Mouse (Mus musculus): Measurements from ENCODE around the gene Gm20441. TPM values are rescaled to one million over a fixed set of nuclear protein-coding genes. Genes with fewer than 3 reads are reported as not detected.

Gene Gm20441
- polyA plus RNA-seq, 1 experiment: not detected

- no peak overlapping the region for H3K4me3 ChIP-seq (ENCODE audit: insufficient read depth, low read depth, low read length)
- 84% methylated on average over 6 of the region's 6 CpGs for WGBS
- no peak overlapping the region for H3K27ac ChIP-seq (ENCODE audit: insufficient read depth, low read depth, low read length)
- TF ChIP-seq POLR2A (IDR thresholded peaks at IDR 0.05; ENCODE audit: insufficient read depth, low read depth, low read length): no peak
- TF ChIP-seq CTCF (IDR thresholded peaks at IDR 0.05; ENCODE audit: insufficient read depth, low read depth, low read length): no peak
- H3K4me1 ChIP-seq (ENCODE audit: control insufficient read depth, insufficient read depth, low read length): no peaks in the 10 kb centered on the region
Measured at GRCm38 (mm10) chr10:75789081-75789735, 8.5 kb upstream of the Gm20441 start.

GRCm38 (mm10) chr10:75788277-75788676 is 7.5 kb upstream of the Gm20441 start:
- no peak overlapping the region for H3K4me3 ChIP-seq (ENCODE audit: insufficient read depth, low read depth, low read length)
- no peak overlapping the region for H3K27ac ChIP-seq (ENCODE audit: insufficient read depth, low read depth, low read length)
- no peaks in the 10 kb centered on the region for H3K4me1 ChIP-seq (ENCODE audit: control insufficient read depth, insufficient read depth, low read length)
- 67% methylated on average over 8 of the region's 8 CpGs for WGBS
- TF ChIP-seq CTCF (IDR thresholded peaks at IDR 0.05; ENCODE audit: insufficient read depth, low read depth, low read length) (no peak), POLR2A (IDR thresholded peaks at IDR 0.05; ENCODE audit: insufficient read depth, low read depth, low read length) (no peak)

- Histone ChIP-seq H3K4me3 (ENCODE audit: insufficient read depth, low read depth, low read length) (no peak overlapping the region), H3K27ac (ENCODE audit: insufficient read depth, low read depth, low read length) (no peak overlapping the region), H3K4me1 (ENCODE audit: control insufficient read depth, insufficient read depth, low read length) (peaks cover 7% of the 10 kb centered on the region)
- no peak for TF ChIP-seq POLR2A (IDR thresholded peaks at IDR 0.05; ENCODE audit: insufficient read depth, low read depth, low read length)
- no peak for TF ChIP-seq CTCF (IDR thresholded peaks at IDR 0.05; ENCODE audit: insufficient read depth, low read depth, low read length)
- 89% methylated on average over 1 of the region's 1 CpGs for WGBS
Measured at GRCm38 (mm10) chr10:75785442-75785841, 4.7 kb upstream of the Gm20441 start.

GRCm38 (mm10) chr10:75779206-75780174 is 1.3 kb downstream of the Gm20441 start:
- no peak for TF ChIP-seq POLR2A (IDR thresholded peaks at IDR 0.05; ENCODE audit: insufficient read depth, low read depth, low read length)
- no peak for TF ChIP-seq CTCF (IDR thresholded peaks at IDR 0.05; ENCODE audit: insufficient read depth, low read depth, low read length)
- Histone ChIP-seq H3K27ac (ENCODE audit: insufficient read depth, low read depth, low read length) (no peak overlapping the region), H3K4me1 (ENCODE audit: control insufficient read depth, insufficient read depth, low read length) (peaks cover 10% of the 10 kb centered on the region), H3K4me3 (ENCODE audit: insufficient read depth, low read depth, low read length) (no peak overlapping the region)
- WGBS: 34% methylated on average over 15 of the region's 15 CpGs

- no peak overlapping the region for H3K27ac ChIP-seq (ENCODE audit: insufficient read depth, low read depth, low read length)
- WGBS: 88% methylated on average over 2 of the region's 2 CpGs
- H3K4me1 ChIP-seq (ENCODE audit: control insufficient read depth, insufficient read depth, low read length): peaks cover 13% of the 10 kb centered on the region
- TF ChIP-seq CTCF (IDR thresholded peaks at IDR 0.05; ENCODE audit: insufficient read depth, low read depth, low read length): no peak
- no peak for TF ChIP-seq POLR2A (IDR thresholded peaks at IDR 0.05; ENCODE audit: insufficient read depth, low read depth, low read length)
- no peak overlapping the region for H3K4me3 ChIP-seq (ENCODE audit: insufficient read depth, low read depth, low read length)
Measured at GRCm38 (mm10) chr10:75777885-75778284, 2.9 kb downstream of the Gm20441 start.

- TF ChIP-seq CTCF (IDR thresholded peaks at IDR 0.05; ENCODE audit: insufficient read depth, low read depth, low read length) (no peak), POLR2A (IDR thresholded peaks at IDR 0.05; ENCODE audit: insufficient read depth, low read depth, low read length) (no peak)
- 88% methylated on average over 6 of the region's 6 CpGs for WGBS
Measured at GRCm38 (mm10) chr10:75776562-75776961, 4.2 kb downstream of the Gm20441 start.

GRCm38 (mm10) chr10:75774587-75774986 is 6.2 kb downstream of the Gm20441 start:
- no peak for TF ChIP-seq POLR2A (IDR thresholded peaks at IDR 0.05; ENCODE audit: insufficient read depth, low read depth, low read length)
- TF ChIP-seq CTCF (IDR thresholded peaks at IDR 0.05; ENCODE audit: insufficient read depth, low read depth, low read length): no peak
- no peak overlapping the region for H3K4me3 ChIP-seq (ENCODE audit: insufficient read depth, low read depth, low read length)
- WGBS: 88% methylated on average over 9 of the region's 9 CpGs
- H3K4me1 ChIP-seq (ENCODE audit: control insufficient read depth, insufficient read depth, low read length): peaks cover 8% of the 10 kb centered on the region
- H3K27ac ChIP-seq (ENCODE audit: insufficient read depth, low read depth, low read length): no peak overlapping the region

More at GRCm38 (mm10) chr10:75776562-75776961, 4.2 kb downstream of the Gm20441 start:
- H3K27ac ChIP-seq (ENCODE audit: insufficient read depth, low read depth, low read length): no peak overlapping the region
- H3K4me1 ChIP-seq (ENCODE audit: control insufficient read depth, insufficient read depth, low read length): peaks cover 18% of the 10 kb centered on the region
- no peak overlapping the region for H3K4me3 ChIP-seq (ENCODE audit: insufficient read depth, low read depth, low read length)

- H3K4me1 ChIP-seq (ENCODE audit: control insufficient read depth, insufficient read depth, low read length): peaks cover 8% of the 10 kb centered on the region
- 91% methylated on average over 5 of the region's 5 CpGs for WGBS
- no peak overlapping the region for H3K4me3 ChIP-seq (ENCODE audit: insufficient read depth, low read depth, low read length)
- TF ChIP-seq CTCF (IDR thresholded peaks at IDR 0.05; ENCODE audit: insufficient read depth, low read depth, low read length): no peak
- no peak for TF ChIP-seq POLR2A (IDR thresholded peaks at IDR 0.05; ENCODE audit: insufficient read depth, low read depth, low read length)
- H3K27ac ChIP-seq (ENCODE audit: insufficient read depth, low read depth, low read length): no peak overlapping the region
Measured at GRCm38 (mm10) chr10:75774102-75774501, 6.7 kb downstream of the Gm20441 start.

Data from olfactory bulb, adult 2 months (tissue).